Mouse (Mus musculus): ENCODE data around the gene Rffl. TPM values are rescaled to one million over a fixed set of nuclear protein-coding genes. Genes with fewer than 3 reads are reported as not detected.

Rffl gene
- polyA plus RNA-seq, 1 experiment = 2.8 TPM

DNA sequence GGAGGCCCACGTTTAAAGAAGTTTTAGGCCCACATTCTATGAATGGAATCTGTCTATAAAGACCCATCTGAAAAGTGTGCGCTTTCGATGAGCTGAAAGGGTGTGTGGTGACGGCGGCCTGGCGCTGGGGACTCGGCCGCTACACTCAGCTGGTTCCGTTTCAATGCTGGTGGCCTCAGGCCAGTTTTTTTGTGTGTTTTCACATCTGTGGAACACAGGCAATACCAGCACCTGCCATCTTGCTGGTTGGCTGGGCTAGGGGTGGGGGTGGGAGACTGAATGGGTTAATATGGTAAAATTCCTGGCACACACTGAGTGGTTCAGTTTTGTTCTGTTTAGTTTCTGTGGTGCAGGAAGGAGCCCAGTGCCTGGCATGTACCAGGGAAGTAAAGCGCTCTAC is 15.0 kb downstream of the Rffl start:
- Histone ChIP-seq H3K36me3 (ENCODE audit: control insufficient read depth, insufficient read depth) (no peaks in the 10 kb centered on the region), H3K27me3 (ENCODE audit: control insufficient read depth, insufficient read depth, insufficient read length) (no peaks in the 10 kb centered on the region), H3K79me3 (ENCODE audit: low read depth) (no peaks in the 10 kb centered on the region), H3K4me3 (ENCODE audit: insufficient read depth, poor library complexity, severe bottlenecking) (no peak overlapping the region), H3K79me2 (ENCODE audit: control insufficient read depth, insufficient read depth) (no peaks in the 10 kb centered on the region), H3ac (ENCODE audit: control insufficient read depth, insufficient read length, low read depth) (no peak overlapping the region)
- TF ChIP-seq CTCF (IDR thresholded peaks at IDR 0.05; ENCODE audit: control insufficient read depth, insufficient read depth, insufficient read length) (no peak), MAX (IDR thresholded peaks at IDR 0.05) (no peak), MYOD1 (IDR thresholded peaks at IDR 0.05; ENCODE audit: control insufficient read depth, insufficient read length, low read depth) (no peak), CEBPB (IDR thresholded peaks at IDR 0.05; ENCODE audit: low read depth) (no peak), USF1 (IDR thresholded peaks at IDR 0.05; ENCODE audit: low read depth) (no peak), FOSL1 (IDR thresholded peaks at IDR 0.05; ENCODE audit: insufficient read depth, low read length, poor library complexity, severe bottlenecking) (no peak), MYOG (IDR thresholded peaks at IDR 0.05; ENCODE audit: control insufficient read depth, extremely low read depth, insufficient read length) (no peak)

DNA sequence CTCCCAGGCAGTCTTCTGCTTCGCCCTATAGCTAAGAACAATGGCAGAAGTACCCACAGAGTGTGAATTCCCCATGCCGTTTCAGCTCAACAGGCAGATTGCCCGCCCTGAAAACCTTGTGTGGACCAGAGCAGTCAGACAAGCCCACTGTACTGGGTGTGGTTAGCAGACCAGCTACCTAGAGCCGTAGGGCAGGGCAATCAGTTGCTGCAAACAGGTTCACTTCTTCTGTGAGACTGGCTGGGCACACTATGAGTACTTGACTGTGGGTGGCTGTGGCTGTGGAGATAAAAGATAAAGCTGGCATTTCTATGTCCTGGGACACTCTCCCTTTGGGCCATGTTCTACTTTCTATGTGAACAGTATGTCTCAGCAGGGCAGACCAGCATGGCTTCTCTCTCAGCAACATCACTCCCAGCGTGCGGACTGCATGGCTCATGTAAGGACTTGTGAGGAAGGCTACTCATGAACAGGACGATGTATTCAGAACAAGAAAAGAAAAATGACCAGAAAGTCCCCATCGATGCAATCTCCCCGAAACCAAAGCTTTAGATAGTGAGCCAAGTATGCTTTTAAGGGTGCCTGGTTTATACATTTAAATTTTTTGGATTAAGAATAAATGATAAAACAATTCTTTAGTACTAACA is 15.6 kb downstream of the Rffl start:
- Histone ChIP-seq H3K79me3 (ENCODE audit: low read depth) (no peaks in the 10 kb centered on the region), H3ac (ENCODE audit: control insufficient read depth, insufficient read length, low read depth) (no peak overlapping the region), H3K79me2 (ENCODE audit: control insufficient read depth, insufficient read depth) (no peaks in the 10 kb centered on the region), H3K36me3 (ENCODE audit: control insufficient read depth, insufficient read depth) (no peaks in the 10 kb centered on the region), H3K4me3 (ENCODE audit: insufficient read depth, poor library complexity, severe bottlenecking) (no peak overlapping the region), H3K27me3 (ENCODE audit: control insufficient read depth, insufficient read depth, insufficient read length) (no peaks in the 10 kb centered on the region)
- TF ChIP-seq FOSL1 (IDR thresholded peaks at IDR 0.05; ENCODE audit: insufficient read depth, low read length, poor library complexity, severe bottlenecking) (no peak), CEBPB (IDR thresholded peaks at IDR 0.05; ENCODE audit: low read depth) (no peak), USF1 (IDR thresholded peaks at IDR 0.05; ENCODE audit: low read depth) (no peak), CTCF (IDR thresholded peaks at IDR 0.05; ENCODE audit: control insufficient read depth, insufficient read depth, insufficient read length) (no peak), MAX (IDR thresholded peaks at IDR 0.05) (no peak), MYOG (IDR thresholded peaks at IDR 0.05; ENCODE audit: control insufficient read depth, extremely low read depth, insufficient read length) (no peak), MYOD1 (IDR thresholded peaks at IDR 0.05; ENCODE audit: control insufficient read depth, insufficient read length, low read depth) (no peak)

DNA sequence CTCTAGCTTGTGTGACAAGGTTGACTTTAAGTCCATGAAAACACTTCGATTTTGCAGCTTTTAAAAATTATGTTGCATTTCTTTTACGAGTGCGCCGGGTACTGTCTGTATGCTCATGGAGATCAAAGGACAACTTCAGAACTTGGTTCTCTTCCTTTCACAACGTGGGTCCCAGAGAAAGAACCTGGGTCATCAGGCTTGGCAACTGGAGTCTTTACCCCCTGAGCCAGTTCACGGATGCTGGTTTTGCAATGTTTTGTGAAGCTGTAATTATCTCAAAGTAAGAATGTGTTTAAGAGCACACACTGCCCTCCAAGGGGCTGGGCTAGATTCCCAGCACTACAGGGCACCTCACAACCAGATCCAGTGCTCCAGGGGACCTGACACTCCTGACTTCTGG is 16.9 kb downstream of the Rffl start:
- no peaks in the 10 kb centered on the region for H3K36me3 ChIP-seq (ENCODE audit: control insufficient read depth, insufficient read depth)
- no peak for TF ChIP-seq MAX (IDR thresholded peaks at IDR 0.05)
- H3ac ChIP-seq (ENCODE audit: control insufficient read depth, insufficient read length, low read depth) = no peak overlapping the region
- no peaks in the 10 kb centered on the region for H3K79me3 ChIP-seq (ENCODE audit: low read depth)
- H3K4me3 ChIP-seq (ENCODE audit: insufficient read depth, poor library complexity, severe bottlenecking) = no peak overlapping the region
- no peaks in the 10 kb centered on the region for H3K27me3 ChIP-seq (ENCODE audit: control insufficient read depth, insufficient read depth, insufficient read length)
- no peaks in the 10 kb centered on the region for H3K79me2 ChIP-seq (ENCODE audit: control insufficient read depth, insufficient read depth)

DNA sequence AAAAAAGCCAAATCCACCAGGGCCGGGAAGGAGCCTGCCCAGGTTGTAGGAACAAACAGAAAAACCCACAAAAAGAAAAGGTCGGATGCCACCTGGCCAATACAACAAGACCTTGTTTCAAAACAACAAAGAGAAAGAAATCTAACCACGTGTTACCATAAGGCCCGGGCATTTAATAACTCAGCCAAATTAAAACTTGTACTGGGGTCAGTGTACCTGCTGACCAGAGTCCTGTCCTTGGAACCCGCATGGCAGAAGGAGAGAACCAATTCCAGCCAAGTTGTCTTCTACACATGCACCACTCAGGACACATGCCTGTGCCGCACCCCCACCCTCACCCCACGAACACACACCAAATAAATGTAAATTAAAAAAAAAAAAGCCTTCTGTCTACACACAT is 18.1 kb downstream of the Rffl start:
- H3K36me3 ChIP-seq (ENCODE audit: control insufficient read depth, insufficient read depth) = no peaks in the 10 kb centered on the region
- no peak for TF ChIP-seq MAX (IDR thresholded peaks at IDR 0.05)
- TF ChIP-seq CEBPB (IDR thresholded peaks at IDR 0.05; ENCODE audit: low read depth) = no peak
- no peak for TF ChIP-seq MYOG (IDR thresholded peaks at IDR 0.05; ENCODE audit: control insufficient read depth, extremely low read depth, insufficient read length)
- TF ChIP-seq CTCF (IDR thresholded peaks at IDR 0.05; ENCODE audit: control insufficient read depth, insufficient read depth, insufficient read length) = no peak
- no peak for TF ChIP-seq FOSL1 (IDR thresholded peaks at IDR 0.05; ENCODE audit: insufficient read depth, low read length, poor library complexity, severe bottlenecking)
- TF ChIP-seq USF1 (IDR thresholded peaks at IDR 0.05; ENCODE audit: low read depth) = no peak
- no peak for TF ChIP-seq MYOD1 (IDR thresholded peaks at IDR 0.05; ENCODE audit: control insufficient read depth, insufficient read length, low read depth)
- H3ac ChIP-seq (ENCODE audit: control insufficient read depth, insufficient read length, low read depth) = no peak overlapping the region
- H3K27me3 ChIP-seq (ENCODE audit: control insufficient read depth, insufficient read depth, insufficient read length) = no peaks in the 10 kb centered on the region
- H3K79me3 ChIP-seq (ENCODE audit: low read depth) = no peaks in the 10 kb centered on the region
- H3K4me3 ChIP-seq (ENCODE audit: insufficient read depth, poor library complexity, severe bottlenecking) = no peak overlapping the region
- no peaks in the 10 kb centered on the region for H3K79me2 ChIP-seq (ENCODE audit: control insufficient read depth, insufficient read depth)

DNA sequence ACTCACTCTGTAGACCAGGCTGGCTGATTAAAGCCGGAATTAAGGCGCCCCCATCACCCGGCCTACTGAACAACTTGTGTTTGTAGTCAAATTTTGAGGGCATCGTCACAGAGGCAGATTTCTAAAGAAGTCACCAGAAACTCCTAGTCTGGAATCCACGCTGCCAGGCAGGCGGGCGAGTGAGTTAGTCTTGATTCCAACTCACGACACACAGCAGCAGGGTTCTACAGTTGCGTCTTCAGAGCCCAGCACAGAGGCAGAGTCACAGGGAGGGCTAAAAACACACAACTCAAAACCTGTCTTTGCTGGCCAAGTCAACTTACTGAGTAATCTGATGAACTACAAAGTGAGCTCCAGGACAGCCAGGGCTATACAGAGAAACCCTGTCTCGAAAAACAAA is 18.5 kb downstream of the Rffl start:
- no peaks in the 10 kb centered on the region for H3K36me3 ChIP-seq (ENCODE audit: control insufficient read depth, insufficient read depth)
- H3K79me2 ChIP-seq (ENCODE audit: control insufficient read depth, insufficient read depth) = no peaks in the 10 kb centered on the region
- no peaks in the 10 kb centered on the region for H3K79me3 ChIP-seq (ENCODE audit: low read depth)
- no peak overlapping the region for H3ac ChIP-seq (ENCODE audit: control insufficient read depth, insufficient read length, low read depth)
- TF ChIP-seq MYOG (IDR thresholded peaks at IDR 0.05; ENCODE audit: control insufficient read depth, extremely low read depth, insufficient read length) (no peak), MAX (IDR thresholded peaks at IDR 0.05) (no peak), USF1 (IDR thresholded peaks at IDR 0.05; ENCODE audit: low read depth) (no peak), CTCF (IDR thresholded peaks at IDR 0.05; ENCODE audit: control insufficient read depth, insufficient read depth, insufficient read length) (no peak), FOSL1 (IDR thresholded peaks at IDR 0.05; ENCODE audit: insufficient read depth, low read length, poor library complexity, severe bottlenecking) (no peak), MYOD1 (IDR thresholded peaks at IDR 0.05; ENCODE audit: control insufficient read depth, insufficient read length, low read depth) (no peak), CEBPB (IDR thresholded peaks at IDR 0.05; ENCODE audit: low read depth) (no peak)
- no peaks in the 10 kb centered on the region for H3K27me3 ChIP-seq (ENCODE audit: control insufficient read depth, insufficient read depth, insufficient read length)
- H3K4me3 ChIP-seq (ENCODE audit: insufficient read depth, poor library complexity, severe bottlenecking) = no peak overlapping the region

DNA sequence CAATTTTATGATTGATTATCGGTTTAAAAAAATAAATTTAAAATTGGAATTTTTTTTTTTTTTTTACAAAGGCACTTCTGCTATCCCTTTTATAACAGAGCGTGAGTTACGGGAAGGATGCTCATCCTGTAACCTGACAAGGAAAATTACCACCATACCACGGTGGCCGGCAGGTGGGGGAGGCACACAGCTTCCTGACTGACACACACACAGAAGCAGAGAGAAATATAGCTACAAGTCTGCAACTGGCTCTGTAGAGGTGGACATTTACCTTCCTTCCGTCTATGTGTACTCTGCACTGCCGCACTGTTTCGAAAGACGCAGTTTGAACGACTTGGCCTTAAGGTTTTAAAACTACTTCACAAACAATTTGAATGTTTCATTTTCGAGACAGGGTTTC is 18.9 kb downstream of the Rffl start:
- no peaks in the 10 kb centered on the region for H3K79me2 ChIP-seq (ENCODE audit: control insufficient read depth, insufficient read depth)
- H3K4me3 ChIP-seq (ENCODE audit: insufficient read depth, poor library complexity, severe bottlenecking) = no peak overlapping the region
- H3K36me3 ChIP-seq (ENCODE audit: control insufficient read depth, insufficient read depth) = no peaks in the 10 kb centered on the region
- no peak overlapping the region for H3ac ChIP-seq (ENCODE audit: control insufficient read depth, insufficient read length, low read depth)
- H3K27me3 ChIP-seq (ENCODE audit: control insufficient read depth, insufficient read depth, insufficient read length) = no peaks in the 10 kb centered on the region
- H3K79me3 ChIP-seq (ENCODE audit: low read depth) = no peaks in the 10 kb centered on the region
- TF ChIP-seq CEBPB (IDR thresholded peaks at IDR 0.05; ENCODE audit: low read depth) = no peak

Measured in C2C12 (cell line).